Mouse (Mus musculus): Measurements from ENCODE around the gene Pced1b. TPM values are rescaled to one million over a fixed set of nuclear protein-coding genes. Genes with fewer than 3 reads are reported as not detected.
A peak's percentile ranks its signal among the peaks of the same experiment; 100 is the strongest.

Pced1b gene
- total RNA-seq, 4 experiments from 2014 or later = 2.5 to 4.8 (median 3.8) TPM

DNA sequence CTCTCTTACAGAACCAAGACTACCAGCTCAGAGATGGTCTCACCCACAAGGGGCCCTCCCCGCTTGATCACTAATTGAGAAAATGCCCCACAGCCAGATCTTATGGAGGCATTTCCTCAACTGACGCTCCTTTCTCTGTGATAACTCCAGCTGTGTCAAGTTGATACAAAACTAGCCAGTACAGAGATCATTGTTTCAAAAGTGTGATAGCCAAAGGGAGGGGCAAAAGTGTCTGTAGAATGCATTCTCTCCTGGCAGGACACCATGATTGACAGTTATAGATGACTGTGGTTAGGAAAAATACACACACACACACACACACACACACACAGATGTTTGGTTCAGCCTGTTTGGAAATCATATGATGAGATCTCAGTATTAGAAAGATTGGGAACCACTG, 150.9 kb downstream of the Pced1b start:
- DNase-seq (ENCODE audit: low spot score) = no peak

- no peak for DNase-seq (ENCODE audit: low spot score)
Measured at GRCm38 (mm10) chr15:97400866-97401265, 154.0 kb downstream of the Pced1b start.

GRCm38 (mm10) chr15:97404483-97404882, 157.6 kb downstream of the Pced1b start:
- DNase-seq (ENCODE audit: low spot score) = no peak

GRCm38 (mm10) chr15:97404998-97405397, 158.1 kb downstream of the Pced1b start:
- no peak for DNase-seq (ENCODE audit: low spot score)

DNA sequence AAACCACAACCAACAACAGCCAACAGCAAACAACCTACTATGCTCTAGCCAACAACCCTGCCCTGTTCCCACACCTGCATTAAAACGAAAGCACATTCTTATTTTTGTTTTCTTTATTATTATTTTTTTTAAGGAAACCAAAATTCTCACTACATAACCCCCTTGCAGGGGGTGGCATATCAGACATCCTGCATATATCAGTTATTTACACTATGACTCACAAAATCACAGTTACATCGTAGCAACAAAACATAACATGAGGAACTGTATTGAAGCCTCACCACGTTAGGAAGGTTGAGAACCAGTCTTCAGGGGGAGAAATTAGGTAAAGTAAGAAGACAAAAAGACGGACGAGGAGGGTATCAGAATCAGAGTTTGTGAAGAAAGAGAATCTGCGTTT, 159.2 kb downstream of the Pced1b start:
- no peak for DNase-seq (ENCODE audit: low spot score)

DNA sequence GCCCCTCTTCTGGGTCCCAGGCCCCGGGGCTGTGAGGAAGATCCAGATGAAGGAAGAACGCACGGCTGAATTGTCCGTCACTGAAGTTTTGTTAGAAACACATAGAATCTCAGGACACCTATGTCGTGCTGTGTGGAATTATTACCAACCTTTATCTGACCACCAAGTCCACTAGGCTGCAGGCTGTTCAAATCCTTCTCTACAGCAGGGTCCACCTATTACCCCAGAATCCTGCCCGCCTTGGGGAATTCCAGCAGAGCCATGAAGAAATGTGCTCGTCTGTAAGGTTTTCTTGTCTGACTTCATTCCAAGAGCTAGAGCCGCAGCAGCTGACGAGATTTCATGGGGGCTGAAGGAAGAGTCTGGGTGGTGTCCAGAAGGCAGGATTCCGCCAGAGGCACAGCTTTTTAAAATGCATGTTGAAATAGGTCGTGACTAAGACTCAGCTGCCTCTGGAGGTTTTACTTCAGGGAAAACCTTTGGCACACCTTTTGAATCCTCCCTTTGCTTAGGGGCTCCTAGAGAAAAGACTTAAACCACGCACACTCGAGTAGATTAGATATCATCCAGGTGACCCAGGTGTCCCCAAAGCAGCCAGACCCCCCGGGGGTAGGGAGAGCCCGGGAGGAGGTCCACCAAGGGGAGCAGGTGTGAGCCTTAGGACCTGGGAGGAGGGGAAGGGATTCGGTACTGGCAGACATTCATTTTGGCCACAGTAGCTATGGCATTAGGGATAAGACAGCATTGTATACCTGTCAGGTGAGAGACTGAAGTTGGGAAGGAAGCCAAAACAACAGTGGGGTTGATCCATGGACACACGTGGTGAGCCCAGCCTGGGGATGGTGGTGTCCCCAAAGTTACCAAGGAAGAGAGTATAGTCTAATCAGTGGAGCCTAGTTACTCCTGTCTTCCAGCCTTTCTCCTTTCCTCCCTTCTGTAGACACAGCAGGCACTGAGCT, 160.9 kb downstream of the Pced1b start:
- peak; percentile 6 for DNase-seq (ENCODE audit: low spot score)

DNA sequence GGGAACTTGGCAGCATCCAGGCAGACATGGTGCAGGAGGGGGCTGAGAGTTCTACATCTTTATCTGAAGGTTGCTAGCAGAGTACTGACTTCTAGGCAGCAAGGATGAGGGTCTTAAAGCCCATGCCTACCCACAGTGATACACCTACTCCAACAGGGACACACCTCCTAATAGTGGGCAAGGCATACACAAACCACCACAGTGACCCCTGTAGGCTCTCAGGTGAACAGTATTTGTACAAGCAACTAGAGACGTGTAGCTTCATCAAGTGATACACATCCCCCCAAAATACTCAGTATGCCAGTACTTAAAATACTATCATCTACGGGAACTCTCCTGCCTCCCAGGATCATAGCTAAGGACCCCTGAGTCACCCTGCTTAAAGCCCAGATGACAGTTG, 164.2 kb downstream of the Pced1b start:
- no peak for DNase-seq (ENCODE audit: low spot score)

GRCm38 (mm10) chr15:97411671-97412070, 164.8 kb downstream of the Pced1b start:
- no peak for DNase-seq (ENCODE audit: low spot score)

GRCm38 (mm10) chr15:97412308-97412707, 165.4 kb downstream of the Pced1b start:
- DNase-seq (ENCODE audit: low spot score) = no peak

GRCm38 (mm10) chr15:97412861-97413260, 166.0 kb downstream of the Pced1b start:
- no peak for DNase-seq (ENCODE audit: low spot score)

DNA sequence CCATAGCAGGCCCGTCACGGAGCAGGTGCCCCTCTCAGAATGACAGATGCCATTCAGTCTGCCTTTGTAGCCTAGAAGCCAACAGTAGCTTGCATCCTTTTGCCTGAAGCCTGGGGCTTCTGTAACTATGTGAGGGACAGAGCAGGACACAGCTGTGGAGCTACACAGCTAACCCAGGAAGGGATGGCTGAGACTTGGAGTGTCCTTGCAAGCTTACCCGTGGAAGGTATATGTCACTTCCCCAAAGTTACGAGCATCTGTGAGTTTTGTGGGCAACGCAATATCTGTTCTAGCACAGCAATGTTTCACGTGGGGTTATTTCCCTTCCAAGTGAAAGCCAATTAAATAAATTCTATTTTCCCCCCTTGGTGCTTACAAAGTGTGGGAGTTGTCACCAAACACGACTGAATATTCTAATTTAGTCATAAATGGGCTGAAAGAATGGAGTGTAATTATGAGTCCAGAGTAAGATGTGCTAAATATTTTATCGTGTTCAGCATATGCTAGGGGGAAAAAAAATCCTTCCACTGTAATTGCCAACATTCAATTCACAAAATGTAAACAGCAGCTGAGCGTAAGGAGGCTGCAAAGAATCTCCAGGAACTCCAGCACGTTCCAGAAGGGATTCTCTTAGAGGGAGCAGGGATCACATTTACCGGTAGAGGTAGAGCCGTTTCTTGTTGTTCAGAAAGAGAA, 168.0 kb downstream of the Pced1b start:
- no peak for DNase-seq (ENCODE audit: low spot score)

- no peak for DNase-seq (ENCODE audit: low spot score)
Measured at GRCm38 (mm10) chr15:97415426-97415946, 168.6 kb downstream of the Pced1b start.

DNA sequence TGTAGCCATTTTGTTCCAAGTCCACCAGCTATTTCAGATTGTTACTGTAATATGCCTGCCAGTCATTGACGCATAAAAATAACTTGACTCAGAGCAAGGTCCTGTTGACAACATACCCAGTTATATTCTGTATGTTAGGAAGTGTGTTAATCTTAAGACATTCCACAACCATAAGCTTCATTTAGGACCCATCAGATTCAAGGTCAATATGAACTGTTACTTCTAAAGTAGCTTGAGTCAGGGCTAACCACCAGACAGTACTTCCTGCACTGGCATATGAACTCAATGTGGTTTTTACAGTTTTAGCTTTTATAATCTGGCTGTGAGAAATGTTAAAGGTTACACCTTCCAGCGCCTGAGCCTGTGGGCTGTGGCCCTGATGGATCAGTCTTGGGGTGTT, 173.4 kb downstream of the Pced1b start:
- no peak for DNase-seq (ENCODE audit: low spot score)

DNA sequence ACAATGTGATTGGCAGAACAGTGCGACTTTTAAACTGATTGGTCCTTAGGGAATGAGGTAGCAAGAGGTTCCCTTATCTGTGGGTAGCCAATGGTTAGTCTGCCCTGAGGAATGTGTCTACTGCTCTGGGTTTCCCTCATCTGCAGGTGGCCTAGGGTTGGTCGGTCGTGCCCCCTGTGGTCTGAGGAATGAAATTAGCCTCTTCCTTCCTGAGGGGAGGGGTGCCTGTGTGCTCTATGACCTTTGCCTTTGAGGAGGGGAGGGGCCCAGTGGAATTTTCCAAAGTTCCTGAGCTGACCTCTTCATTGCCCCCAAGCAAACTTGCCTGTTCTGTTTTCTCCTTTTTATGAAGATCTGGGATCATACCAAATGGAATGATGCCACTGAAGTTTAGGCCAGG, 174.6 kb downstream of the Pced1b start:
- no peak for DNase-seq (ENCODE audit: low spot score)

GRCm38 (mm10) chr15:97422212-97422944, 175.5 kb downstream of the Pced1b start:
- no peak for DNase-seq (ENCODE audit: low spot score)

- no peak for DNase-seq (ENCODE audit: low spot score)
Measured at GRCm38 (mm10) chr15:97424375-97424774, 177.5 kb downstream of the Pced1b start.

- DNase-seq (ENCODE audit: low spot score) = no peak
Measured at GRCm38 (mm10) chr15:97424961-97425360, 178.1 kb downstream of the Pced1b start.

- no peak for DNase-seq (ENCODE audit: low spot score)
Measured at GRCm38 (mm10) chr15:97429201-97429900, 182.4 kb downstream of the Pced1b start.

DNA sequence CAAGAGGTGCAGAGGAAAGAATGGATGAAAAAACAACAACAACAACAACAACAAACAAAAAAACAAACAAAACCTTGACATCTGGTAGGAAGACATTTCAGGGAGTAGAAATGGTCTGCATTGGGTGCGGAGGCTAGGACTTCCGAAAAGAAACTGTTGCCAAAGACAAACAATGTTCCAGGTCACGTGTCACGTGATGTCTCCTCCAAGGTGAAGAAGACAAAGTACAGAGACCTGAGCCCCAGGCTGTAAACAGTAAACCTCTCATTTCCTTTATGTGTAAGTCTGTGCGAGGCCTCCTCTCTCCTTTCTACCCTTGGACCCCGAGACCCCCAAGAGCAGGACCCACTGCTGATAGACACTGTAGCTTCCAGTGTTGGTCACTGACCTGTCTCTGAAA, 184.6 kb downstream of the Pced1b start:
- DNase-seq (ENCODE audit: low spot score) = no peak

GRCm38 (mm10) chr15:97432221-97432620, 185.3 kb downstream of the Pced1b start:
- no peak for DNase-seq (ENCODE audit: low spot score)
